Mouse (Mus musculus) adrenal gland, postnatal 10 days (tissue): Measurements from ENCODE around the gene Tenm3. TPM values are rescaled to one million over a fixed set of nuclear protein-coding genes. Genes with fewer than 3 reads are reported as not detected.

ENCODE experiments used
- DNase-seq: peaks from one replicate; pipeline ENCODE4 v3.0.0; 2021; ENCODE audit warnings: mixed read lengths
- total RNA-seq, 2 experiments: library from RNA; stranded (reverse); gene quantifications; 2 replicates each; pipeline ENCODE4 v1.2.3; 2021

The Tenm3 gene
- total RNA-seq, 2 experiments from 2014 or later = 18.3 to 20.4 TPM

DNA sequence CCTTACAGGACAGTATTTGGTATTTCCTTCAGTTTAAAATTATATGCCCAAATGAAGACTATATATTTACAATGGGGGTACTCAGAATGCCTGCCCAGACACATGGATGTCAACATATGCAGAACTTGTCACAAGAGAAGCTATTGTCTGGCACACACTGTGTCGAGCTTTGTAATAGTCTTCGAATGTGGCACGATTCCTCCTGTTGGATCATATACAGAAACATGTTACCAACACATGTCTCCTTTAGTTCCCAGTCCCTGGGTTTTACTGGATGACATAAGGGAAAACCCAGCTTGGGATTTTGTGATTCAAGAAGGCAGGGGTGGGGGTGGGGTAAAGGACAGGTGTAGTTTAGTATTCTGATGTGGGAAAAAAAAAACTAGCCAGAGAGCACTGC is 524.1 kb downstream of the Tenm3 start:
- DNase-seq = no peak

DNA sequence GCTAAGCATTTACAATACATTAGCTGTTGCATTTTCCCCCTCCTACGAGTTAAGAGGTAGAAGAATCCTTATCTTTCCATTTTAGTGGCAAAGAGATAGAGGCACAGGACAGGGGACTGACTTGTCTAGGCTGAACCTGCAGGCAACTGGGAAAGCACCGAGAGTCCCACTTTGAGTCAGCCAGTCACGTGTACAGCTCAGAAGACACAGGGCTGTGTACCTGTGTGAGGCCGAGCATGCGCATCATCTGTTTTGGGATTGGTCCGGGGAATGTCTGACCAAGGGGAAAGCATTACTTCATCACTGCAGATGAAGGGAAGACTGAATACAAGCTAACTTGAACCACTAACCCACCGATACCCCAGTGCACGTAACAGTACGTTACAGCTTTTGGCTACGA is 526.3 kb downstream of the Tenm3 start:
- DNase-seq = no peak

DNA sequence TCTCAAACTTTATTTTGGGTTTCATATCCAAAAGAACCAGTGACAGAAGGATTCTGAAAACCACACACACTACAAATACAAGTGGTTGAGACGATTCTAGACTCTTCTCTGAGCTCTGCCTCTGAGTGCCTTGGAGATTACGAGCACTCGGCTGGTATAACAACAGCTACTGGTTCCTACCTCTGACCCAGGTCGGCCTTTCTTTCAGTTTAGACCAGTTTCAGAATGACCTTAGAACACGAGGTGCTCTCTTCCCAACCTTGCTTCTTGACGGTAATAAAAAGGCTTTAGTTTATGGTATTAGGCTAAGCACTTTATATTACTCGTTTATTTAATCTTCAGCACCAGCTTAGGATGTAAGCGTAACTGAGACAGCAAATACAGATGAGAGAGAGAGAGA is 528.1 kb downstream of the Tenm3 start:
- DNase-seq = no peak

DNA sequence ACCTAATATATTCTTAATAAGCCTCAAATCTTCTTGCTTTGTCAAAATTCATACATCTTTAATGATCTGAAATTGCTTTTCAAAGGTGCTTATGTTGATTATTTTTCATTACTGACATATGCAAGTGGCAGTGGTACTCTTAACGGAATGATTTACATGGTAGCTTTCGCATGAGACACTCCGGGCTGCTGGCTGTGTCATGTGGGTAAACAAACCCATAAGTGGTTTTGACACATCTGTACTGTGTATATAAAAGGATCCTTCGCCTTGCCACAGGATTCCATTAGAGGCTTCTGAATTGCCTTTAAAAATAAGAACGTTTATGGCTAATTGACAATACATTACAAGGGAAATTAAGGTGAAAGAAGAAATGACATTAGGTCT is 529.8 kb downstream of the Tenm3 start:
- no peak for DNase-seq

DNA sequence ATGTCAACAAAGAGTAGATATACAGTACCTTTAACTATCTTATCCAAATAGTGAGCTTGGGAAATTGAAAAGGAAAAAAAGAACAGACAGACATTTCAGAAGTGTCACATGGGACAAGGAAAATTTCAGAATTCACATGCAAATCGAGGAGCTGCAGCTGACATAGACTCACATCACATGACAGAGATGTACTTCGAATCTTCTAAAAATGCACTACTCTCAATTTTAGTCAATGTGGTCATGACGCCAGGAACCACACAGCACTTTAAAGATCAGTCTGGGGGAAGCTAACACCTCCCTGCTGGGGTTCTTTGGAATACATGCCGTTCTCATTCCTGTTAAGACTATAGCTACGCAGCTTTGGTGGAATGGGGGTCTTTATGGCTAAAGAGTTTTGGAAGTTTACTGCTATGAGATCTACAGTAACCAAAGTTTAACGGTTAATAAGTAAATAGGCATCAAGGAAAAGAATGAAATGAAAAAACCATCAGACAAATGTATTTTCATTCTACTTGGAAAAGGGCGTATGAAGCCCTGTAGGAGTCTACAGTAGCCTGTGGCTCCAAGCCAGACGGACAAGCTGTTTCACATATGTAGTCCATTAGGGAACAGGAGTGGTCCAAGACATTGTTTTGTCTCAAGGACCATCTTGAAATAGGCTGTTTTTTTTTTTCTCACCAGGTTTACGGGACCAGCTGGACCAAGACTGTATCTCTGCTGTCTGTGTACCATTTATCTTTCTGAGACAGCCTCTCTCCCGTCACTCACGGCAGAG is 530.4 kb downstream of the Tenm3 start:
- no peak for DNase-seq

DNA sequence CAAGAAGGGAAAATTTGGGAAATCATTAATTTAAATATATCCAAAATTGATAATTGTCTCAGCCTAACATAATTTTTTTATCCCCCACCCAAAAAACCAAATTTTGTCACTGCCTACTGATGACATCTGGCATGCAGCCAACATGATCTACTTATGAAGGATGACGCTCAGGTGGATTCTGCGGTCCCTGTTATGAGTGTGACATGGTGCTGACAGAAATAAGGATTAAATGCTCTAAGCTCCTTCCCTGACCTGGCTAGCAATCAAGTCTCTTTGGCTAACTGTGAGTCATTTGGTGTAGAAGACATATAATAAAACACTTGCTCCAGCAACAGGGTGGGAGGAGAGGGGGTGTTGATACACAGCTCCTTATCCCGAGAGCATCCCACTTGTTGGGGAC is 532.0 kb downstream of the Tenm3 start:
- no peak for DNase-seq

DNA sequence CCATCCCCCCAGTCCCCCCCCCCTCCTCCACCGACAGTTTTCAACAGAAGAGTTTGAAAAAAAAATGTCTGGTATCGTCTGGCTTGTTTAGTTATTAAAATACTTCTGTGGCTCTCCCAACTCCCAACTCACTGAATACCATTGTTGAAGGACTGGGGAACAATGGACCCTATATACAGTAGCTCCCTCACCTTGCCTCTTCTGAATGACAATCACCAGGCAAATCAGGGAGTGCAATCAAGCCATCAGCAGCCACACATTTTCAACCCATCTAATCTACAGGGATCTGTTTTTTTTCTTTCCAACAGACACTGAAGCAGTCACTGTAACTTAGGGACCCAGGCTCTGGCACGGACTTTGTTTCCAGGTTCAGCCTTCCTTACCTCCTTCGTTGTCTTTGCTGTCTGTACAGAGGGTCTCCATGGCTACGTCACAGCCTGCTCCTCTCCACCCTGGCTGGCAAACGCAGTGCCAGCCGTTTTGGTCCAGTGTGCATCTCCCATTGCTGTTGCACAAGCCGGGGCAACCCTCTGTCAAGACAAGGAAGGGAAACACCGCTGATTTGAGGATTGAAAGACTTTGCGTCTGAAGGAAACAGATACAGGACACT is 533.4 kb downstream of the Tenm3 start:
- no peak for DNase-seq

DNA sequence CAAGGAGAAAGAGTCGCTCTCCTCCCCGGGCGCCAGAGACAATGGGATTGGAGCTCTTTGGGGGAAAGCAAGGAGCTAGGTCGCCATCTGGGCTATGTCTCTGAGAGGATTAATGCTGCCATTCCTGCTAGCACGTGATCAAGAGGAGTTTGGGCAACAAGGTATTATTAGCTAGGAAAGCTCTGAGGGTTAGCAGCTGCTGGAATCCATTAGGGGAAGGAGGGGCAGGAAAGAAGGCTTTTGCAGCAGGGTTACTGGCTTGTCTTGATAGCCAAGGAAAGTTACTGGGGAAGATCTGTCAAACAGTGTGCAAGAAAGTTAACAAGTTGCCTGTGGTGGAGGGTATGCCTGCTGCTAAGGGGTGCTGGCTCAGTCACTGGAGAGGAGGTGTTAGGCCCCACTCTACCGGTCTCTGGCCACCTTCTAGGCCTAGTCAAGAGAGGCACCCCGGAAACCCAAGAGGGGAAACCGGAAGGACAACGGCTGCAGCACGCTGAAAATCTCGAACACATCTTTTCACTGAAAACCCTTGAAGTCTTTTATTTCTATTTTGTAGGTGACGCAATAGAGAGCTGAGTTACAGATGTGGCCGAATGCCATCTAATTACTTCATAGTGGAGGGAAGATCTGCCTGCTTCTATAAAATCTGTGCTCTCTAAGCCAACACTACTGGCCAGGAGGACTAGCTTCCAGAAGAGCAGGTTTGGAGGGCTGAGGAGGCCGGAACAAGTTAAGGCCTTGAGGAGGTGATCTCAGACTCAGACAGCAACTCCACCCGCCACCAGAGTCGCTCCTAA is 534.4 kb downstream of the Tenm3 start:
- DNase-seq = peak; percentile 10

DNA sequence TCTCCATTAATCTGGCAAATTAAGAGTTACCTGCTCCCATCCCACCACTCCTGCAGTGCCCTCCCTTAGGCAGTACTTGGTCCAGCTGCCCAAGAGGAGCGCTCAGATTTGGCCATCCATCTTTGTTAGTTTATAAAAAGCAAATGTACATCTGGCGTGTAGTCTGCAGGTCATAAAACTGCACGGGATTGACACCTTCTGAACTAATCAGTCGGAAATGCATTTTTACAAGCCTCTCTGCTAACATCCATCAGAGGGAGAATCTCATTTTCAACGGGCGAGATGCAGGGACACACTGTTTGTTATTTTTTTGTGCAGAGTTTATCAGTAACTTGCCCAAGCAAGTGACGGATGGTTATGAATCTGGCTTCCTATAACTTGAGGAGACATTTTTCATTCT is 539.5 kb downstream of the Tenm3 start:
- DNase-seq = no peak

DNA sequence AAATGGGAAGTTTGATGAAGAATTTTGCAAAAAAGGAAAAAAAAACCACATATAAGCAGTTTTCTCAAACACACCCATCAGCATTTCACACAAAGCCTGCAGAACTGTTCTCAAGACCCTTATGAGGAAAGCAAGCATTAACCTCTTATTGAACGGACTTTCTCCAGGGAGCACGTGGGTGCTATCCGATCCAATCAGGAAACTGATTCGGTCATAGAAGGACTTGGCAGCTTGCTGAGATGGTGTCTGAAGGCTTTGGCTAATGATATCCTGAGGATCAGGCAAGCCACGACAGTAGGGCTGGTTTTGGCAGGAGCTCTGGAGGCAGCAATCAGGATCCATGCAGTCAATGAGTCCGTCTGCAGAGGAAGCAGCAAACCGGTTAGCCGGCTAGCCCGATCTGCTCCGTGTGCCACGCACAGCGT is 543.1 kb downstream of the Tenm3 start:
- no peak for DNase-seq

DNA sequence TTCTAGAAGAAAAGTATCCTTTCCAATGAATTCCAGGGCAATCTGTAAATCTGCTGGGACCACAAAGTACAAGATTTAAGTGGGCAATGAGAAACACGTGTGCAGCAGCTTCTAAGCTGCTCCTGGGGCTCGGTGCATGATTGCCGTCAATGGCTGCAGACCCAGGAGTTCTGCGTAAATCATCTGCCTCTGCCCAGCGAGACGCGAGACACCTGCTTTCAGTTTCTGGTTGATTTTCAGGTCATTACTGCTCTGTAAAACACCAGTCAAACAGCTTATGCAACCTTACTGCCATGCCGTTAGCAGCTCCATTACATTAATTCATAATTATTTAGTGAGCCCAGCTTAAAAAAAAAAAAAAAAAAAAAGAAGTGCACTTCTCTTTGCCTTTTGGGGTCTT is 543.7 kb downstream of the Tenm3 start:
- DNase-seq = no peak

DNA sequence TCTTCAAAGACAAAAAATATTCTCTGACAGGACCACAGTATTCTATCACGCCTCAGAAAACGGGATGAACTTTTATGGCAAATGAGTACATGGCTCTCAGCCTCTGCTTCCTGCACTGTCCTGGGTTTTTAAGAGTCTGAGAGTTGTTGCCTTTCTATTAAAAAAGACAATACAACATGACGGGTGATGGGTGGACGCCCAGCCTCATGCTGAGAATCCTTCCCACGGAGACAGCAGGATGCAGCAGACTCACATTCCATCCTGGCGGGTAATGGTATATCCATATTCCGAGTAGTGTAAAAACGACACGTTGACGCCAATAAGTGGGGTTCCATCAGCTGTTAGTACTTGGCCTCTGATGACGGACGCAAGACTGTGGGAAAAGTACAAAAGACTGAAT is 544.4 kb downstream of the Tenm3 start:
- no peak for DNase-seq

DNA sequence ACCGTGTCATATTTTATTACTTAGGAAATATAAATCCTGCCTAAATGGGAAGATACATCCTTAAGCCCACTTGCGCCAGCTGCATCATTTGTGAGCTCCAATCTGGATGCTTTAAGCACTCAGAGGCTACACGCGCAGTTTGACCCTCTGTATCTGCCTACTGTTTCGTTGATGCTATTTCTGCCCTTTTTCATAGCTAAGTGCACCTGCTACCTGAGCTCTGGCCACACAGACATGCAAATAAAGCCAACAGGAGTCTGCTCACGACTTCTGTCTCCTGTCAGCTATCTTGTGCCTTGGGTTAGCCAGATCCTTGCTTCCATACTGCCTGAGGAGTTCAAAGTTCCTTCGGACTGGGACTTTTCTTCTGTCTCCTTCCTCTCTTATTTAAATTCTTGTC is 547.4 kb downstream of the Tenm3 start:
- DNase-seq = no peak

DNA sequence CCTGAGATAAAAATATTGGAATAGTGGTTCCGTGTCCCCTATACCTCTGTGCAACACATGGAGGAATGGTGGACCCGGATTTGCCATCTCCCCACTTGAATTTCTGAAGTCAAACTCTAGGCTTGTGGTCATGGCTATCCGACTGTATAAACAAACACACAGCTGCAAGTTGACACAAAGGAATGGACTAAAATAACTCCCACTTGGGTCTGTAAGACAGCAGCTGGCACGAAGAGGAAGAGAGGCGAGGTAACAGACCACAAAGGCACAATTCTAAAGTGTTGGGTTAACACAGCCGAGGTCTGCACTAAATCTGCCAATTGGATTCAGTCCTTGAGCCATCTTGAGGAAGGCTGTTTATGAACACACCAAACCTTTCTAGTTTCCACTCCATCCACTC is 548.2 kb downstream of the Tenm3 start:
- no peak for DNase-seq

DNA sequence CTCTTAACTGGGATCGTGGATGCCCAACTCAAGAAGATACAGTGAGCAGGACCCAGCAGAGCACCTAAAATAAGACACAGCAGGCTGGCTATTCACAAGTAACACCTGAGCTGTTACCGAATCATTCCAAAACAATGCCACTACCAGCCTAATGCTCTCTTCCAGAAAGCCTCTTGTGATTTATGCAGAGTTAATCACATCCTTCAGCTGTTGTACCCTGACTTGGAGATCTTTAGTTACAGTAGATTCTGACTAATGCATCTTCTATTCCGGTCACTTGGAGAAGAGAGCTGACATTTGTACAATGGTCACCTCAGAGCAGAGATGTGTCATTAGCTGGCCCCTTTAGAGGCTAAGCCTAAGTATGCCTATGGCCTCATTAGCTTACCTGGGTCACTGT is 550.0 kb downstream of the Tenm3 start:
- DNase-seq = no peak

DNA sequence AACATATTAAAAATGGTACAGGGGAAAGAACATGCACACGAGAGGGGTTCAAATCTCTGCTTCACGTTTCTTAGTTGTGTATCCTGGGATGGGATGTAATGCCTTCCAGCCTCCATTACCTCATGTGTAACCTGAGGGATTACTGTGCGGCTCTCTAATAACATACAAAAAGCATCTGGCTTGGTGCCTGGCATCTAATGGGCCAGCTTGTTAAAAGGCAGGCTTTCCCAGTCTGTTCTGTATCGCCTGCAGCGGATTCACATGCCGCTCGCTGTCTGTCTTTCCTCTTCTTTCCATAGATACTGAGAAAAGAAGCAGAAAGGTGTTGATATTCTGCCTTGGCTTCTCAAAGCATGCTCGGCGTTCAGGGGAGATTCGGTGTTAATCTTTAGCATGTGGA is 558.3 kb downstream of the Tenm3 start:
- no peak for DNase-seq

DNA sequence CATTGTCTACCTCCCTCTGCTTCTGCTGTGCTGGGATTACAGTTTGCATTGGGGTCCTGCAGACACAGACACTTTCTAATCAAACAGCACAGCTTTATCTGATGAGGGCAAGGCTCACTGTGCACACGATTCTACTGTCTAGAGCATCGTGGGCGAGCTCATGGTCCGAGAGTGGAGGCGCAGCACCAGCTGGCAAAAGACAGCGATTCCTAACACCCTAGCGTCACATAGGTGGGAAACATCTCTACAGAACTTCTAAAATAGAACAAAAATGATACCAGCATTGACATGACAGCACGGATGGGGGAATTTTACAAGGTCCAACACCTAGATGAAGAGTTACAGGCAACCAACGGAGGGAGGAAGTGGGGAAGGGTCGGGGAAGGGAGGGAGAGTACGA is 561.9 kb downstream of the Tenm3 start:
- DNase-seq = no peak

DNA sequence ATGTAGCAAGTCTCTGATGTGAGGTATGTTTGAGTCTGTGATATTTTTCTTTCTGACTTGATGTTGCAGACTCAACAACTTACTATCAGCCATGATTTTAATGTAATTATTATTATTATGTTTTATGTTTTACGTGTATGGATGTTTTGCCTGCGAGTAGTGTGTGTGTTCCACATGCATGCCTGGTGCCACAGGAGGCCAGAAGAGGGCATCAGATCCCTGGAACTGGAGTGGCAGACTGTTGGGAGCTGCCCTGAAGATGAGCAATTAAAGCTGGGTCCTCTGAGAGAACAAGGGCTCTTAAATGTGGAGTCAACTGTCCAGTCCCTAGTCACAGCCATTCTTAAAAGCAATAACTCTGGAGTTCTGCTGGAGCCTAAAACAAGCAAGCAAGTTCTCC is 564.4 kb downstream of the Tenm3 start:
- no peak for DNase-seq

DNA sequence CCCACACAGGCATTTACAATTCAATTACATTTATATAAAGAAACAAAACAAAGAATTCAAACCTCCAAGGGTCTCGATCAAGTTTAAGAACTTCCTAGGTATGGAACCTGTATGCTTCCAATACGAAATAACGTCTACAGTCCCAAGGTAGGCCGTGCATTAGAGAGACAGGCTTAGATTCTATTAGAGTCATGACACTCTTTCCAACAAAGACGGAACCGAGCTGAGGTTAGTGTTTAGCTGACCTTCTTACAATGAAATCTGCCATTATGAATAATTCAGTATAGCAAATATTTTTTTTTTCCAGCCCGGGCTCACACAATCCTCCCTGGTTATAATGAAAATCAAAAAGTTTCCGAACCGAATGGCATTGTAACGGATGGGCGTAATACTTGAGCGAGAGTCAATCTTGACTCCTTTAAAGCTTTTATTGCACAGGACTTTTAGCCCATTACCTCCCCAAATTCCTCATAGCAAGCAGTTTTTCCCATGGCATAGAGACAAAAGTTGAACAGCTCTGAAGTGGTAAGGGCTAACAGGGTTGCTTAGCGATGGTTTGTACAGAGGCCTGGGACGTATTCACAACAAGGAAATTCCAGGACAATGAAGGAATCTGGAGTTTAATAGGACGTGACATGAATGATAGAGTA is 565.6 kb downstream of the Tenm3 start:
- no peak for DNase-seq

DNA sequence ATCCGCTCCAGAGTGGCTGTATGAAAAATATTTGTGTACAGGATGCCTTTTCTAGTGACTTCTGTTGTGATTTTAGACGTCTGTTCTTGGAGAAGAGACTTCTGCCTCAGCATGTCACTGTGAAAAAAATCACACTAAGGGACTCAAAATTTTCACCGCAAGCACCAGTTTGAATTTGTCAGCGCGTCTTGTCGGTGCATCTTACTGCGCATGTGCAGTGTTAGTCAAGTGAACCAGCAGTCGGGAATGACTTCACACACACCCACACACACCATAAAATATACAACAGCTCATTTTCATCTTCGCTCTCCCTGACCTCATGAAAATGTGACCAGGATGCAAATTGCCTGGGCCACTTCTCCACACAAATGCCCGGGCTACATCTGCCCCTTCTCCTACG is 568.7 kb downstream of the Tenm3 start:
- DNase-seq = no peak

DNA sequence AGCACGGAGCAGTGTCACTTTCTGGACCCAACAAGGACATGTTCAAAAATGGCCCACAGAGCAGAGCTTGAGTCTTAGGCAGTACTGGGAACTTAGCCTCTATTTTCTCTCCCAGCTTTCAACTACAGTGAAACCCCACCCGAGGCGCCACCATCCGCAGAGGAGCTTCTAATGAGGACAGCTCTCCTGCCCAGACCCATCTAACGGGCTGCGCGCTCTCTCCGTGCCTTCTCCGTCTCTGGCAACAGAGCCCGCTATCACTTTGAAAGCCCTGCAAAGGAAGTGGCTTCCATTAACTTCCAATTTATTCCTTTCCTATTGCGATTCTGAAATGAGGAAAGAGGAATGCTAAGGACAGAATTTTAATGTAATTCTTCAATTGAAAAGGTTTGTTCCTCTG is 569.2 kb downstream of the Tenm3 start:
- DNase-seq = no peak

DNA sequence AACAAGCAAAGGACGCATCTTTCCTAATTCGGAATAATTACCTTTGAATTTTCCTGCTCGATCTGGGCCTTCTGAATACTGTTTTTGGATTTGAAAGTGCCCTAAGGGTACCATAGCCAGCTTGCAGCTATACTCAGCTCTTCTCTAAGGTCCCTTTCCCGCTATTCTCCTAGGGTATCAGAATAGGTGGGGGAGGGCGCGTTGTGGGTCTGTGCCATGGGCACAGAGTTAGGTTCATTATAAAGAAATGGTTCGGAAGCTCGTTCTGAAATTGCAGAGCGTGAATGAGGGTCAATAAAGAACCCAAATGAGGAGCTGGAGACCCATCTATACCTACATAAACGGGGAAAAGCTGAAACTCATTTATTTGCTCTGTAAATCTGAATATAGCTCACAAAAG is 575.1 kb downstream of the Tenm3 start:
- no peak for DNase-seq

DNA sequence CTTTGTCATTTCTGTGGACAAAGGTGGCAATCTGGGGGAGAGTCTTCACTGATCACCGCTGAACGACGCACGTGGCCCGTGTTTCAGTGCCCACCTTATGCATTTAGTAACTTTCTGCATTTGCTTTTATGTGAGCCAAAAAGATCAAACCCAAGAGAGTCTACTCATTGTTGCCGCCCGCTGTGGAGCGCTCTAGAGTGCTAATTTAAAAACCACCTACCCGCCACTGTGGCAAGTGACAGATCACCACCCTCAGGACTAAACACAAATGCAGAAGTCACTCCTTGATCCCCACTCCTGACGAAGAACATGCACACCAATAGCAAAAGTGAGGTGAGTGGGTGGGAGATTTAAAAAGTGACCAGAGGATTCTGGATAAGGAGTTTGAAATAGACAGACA is 583.5 kb downstream of the Tenm3 start:
- no peak for DNase-seq
